8 mouse cellular contexts compared by ENCODE assay signal in the genomic region with DNA sequence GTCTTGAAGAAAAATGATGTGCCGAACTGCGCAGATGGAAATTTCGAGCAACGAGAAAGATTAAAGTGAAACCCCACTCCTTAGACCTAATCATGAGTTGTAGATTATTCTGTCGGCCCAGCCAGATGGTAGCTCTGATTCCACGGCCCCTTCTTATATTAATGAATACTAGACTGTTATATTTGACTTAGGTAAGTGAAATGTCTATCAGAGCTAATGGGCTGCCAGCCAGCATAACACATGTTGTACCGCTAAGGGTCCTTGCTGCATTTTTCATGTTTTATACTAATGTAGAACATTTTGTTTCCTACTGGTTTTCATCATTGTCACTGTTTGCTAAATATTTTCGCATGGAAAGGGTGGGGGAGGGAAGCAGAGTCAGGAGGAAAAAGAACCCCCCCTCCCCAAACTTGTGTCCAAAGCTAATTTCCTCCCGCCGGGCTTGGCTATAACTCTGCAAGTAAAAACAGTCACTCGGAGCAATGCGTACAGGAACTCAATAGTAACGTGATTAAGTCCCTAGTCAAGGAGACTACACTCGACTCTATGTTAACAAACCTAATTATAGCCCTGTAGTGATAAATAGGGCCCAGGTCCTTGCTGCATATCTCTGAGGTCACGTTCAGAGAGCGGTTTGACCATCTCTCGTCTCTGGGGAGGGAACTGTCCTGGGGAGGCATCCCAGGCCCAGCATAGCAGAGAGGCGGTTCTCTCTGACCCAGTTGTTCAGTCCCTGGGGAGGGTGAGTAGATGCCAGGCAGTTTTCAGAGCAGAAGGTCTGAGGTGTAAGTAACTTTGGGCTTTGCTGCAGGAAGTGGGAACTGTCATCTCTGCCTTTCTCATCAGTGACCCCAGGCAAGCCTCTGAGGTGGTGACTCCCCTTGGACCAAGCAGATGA. TPM values are rescaled to one million over a fixed set of nuclear protein-coding genes. Genes with fewer than 3 reads are reported as not detected.
DNase-seq lines count a peak whose midpoint lies in the region; ATAC-seq and TF ChIP-seq lines count a peak whose summit lies in the region.

No protein-coding gene starts in this region.

- H3K4me1 ChIP-seq in stomach, postnatal 0 days (replicated peaks; ENCODE audit: control insufficient read depth, insufficient read depth), result peaks cover 2% of the 10 kb centered on the region; the same call in 1 of the 2 replicates

- TF ChIP-seq EP300 in stomach, postnatal 0 days (optimal IDR thresholded peaks at IDR 0.05), result no peak

- no peak overlapping the region for H3K4me3 ChIP-seq in stomach, postnatal 0 days (ENCODE audit: low read depth, low read length)

- H3K4me2 ChIP-seq in stomach, postnatal 0 days (replicated peaks; ENCODE audit: low read depth), result peak overlapping the region; percentile 51

- TF ChIP-seq CTCF in stomach, postnatal 0 days (IDR thresholded peaks at IDR 0.05; ENCODE audit: low read depth), result no peak

- whole genome bisulfite sequencing in stomach, postnatal 0 days, result 20% methylated on average over 18 of the region's 18 CpGs

- H3K9me3 ChIP-seq in stomach, postnatal 0 days (ENCODE audit: control insufficient read depth, low read length), result no peaks in the 10 kb centered on the region

- no peaks in the 10 kb centered on the region for H3K36me3 ChIP-seq in stomach, postnatal 0 days (ENCODE audit: control insufficient read depth, insufficient read depth, low read length)

- intact Hi-C loops in heart, postnatal 10 days (cut with DNase I), result no loop called here

- no peaks in the 10 kb centered on the region for H3K27me3 ChIP-seq in stomach, postnatal 0 days (ENCODE audit: control insufficient read depth, insufficient read depth, low read length)

- peak; percentile 50; the same call in 1 of the 2 replicates for ATAC-seq in stomach, postnatal 0 days (ENCODE audit: low FRiP score, low TSS enrichment)

- DNase-seq in adrenal gland, adult (ENCODE audit: inconsistent age in 2 of 2, low spot score in 1 of 2), result peak; percentile 34 to 74
- no peak for DNase-seq in adrenal gland, postnatal 4 days (ENCODE audit: low spot score in 2 of 2)
- peak; percentile 32 for DNase-seq in brain, embryonic 18.5 days (ENCODE audit: low read depth, low spot score)
- DNase-seq in heart, postnatal 10 days, result peak; percentile 25 to 35
- DNase-seq in layer of hippocampus, postnatal 14 days (ENCODE audit: low spot score in 2 of 2), result peak; percentile 13 to 31
- peak; percentile 44 for DNase-seq in stomach, postnatal 0 days (ENCODE audit: low spot score)
- no peak for DNase-seq in c-Kit-positive CD71-positive TER-119-positive erythroid progenitor cells, embryonic 14.5 days (ENCODE audit: low spot score)
- no peak for DNase-seq in gastrocnemius, postnatal 10 days

- no peak overlapping the region for H3K9ac ChIP-seq in stomach, postnatal 0 days (ENCODE audit: low read length)

- H3K27ac ChIP-seq in stomach, postnatal 0 days (replicated peaks), result peak overlapping the region; percentile 93

RNA-seq across cellular contexts. Expression of a gene that starts 56.0 kb away (rescaled TPM):
- total RNA-seq in adrenal gland, postnatal 4 days (2021), result 10 to 100 TPM; 47.1 to 51.2 TPM
- 10 to 100 TPM in 1 of 2 experiments, 1 to 10 TPM in 1; 8.8 to 10.3 TPM for total RNA-seq in heart, postnatal 10 days (2021)
- 10 to 100 TPM; 32.3 to 34.7 TPM for total RNA-seq in layer of hippocampus, postnatal 14 days (2021)
- 39.2 and 45.8 TPM in 2 replicates for polyA plus RNA-seq in stomach, postnatal 0 days (2015; fragmentation: Nextera tagmentation; extraction: Ambion mirVana)
- total RNA-seq in gastrocnemius, postnatal 10 days (2021), result 10 to 100 TPM; 10.3 to 11.1 TPM

Comparison
In these comparisons a context has a peak if more than half of its experiments do, and no peak if none do; other contexts are left out.
1. DNase-seq: peak in adrenal gland, adult (2 of 2), brain, embryonic 18.5 days (single experiment), heart, postnatal 10 days (2 of 2), layer of hippocampus, postnatal 14 days (2 of 2) and stomach, postnatal 0 days (single experiment); none in adrenal gland, postnatal 4 days (0 of 2), c-Kit-positive CD71-positive TER-119-positive erythroid progenitor cells, embryonic 14.5 days (single experiment) and gastrocnemius, postnatal 10 days (single experiment).